Mouse (Mus musculus) neural tube, embryonic 13.5 days (tissue): ENCODE measurements around the gene Stk33. TPM values are rescaled to one million over a fixed set of nuclear protein-coding genes. Genes with fewer than 3 reads are reported as not detected.
A peak's percentile ranks its signal among the peaks of the same experiment; 100 is the strongest.

Experiments used
- ATAC-seq: fragments of 200-750 bp; cut with Nextera tagmentation; 2 replicates; pipeline ENCODE4 v1.8.0; 2017; ENCODE audit warnings: low read depth, mild to moderate bottlenecking, moderate TSS enrichment, moderate library complexity
- H3K27ac ChIP-seq: fragments of 300-500 bp; sonication (generic); replicated peaks from 2 replicates; pipeline ENCODE4 v1.5.1; 2015; ENCODE audit warnings: moderate library complexity, mild to moderate bottlenecking, inconsistent platforms
- H3K27me3 ChIP-seq: fragments of 300-500 bp; sonication (generic); 2 replicates; pipeline ENCODE4 v1.6.1; 2015; ENCODE audit warnings: mild to moderate bottlenecking, inconsistent platforms
- H3K36me3 ChIP-seq: fragments of 300-500 bp; sonication (generic); 2 replicates; pipeline ENCODE4 v1.6.1; 2015; ENCODE audit warnings: mild to moderate bottlenecking, inconsistent platforms
- H3K4me1 ChIP-seq: fragments of 300-500 bp; sonication (generic); replicated peaks from 2 replicates; pipeline ENCODE4 v1.6.1; 2015; ENCODE audit warnings: inconsistent platforms
- H3K4me2 ChIP-seq: fragments of 300-500 bp; sonication (generic); 2 replicates; pipeline ENCODE4 v1.6.1; 2015; ENCODE audit warnings: inconsistent platforms, mild to moderate bottlenecking, moderate library complexity
- H3K4me3 ChIP-seq: fragments of 300-500 bp; sonication (generic); 2 replicates; pipeline ENCODE4 v1.5.1; 2015; ENCODE audit warnings: mild to moderate bottlenecking, inconsistent platforms
- H3K9ac ChIP-seq: fragments of 300-500 bp; sonication (generic); 2 replicates; pipeline ENCODE4 v1.6.1; 2015; ENCODE audit warnings: moderate library complexity, mild to moderate bottlenecking, inconsistent platforms
- H3K9me3 ChIP-seq: fragments of 300-500 bp; sonication (generic); 2 replicates; pipeline ENCODE4 v1.6.1; 2016; ENCODE audit warnings: inconsistent platforms
- WGBS: fragments of 180-500 bp; shearing (Covaris S2); methylation state at CpG from one replicate; pipeline ENCODE4 v1.1.7; 2015; 5-methylcytosine and 5-hydroxymethylcytosine counted together
- polyA plus RNA-seq: library from polyadenylated mRNA; unstranded; fragments of >200 nt; fragmentation: Nextera tagmentation; extraction: Ambion mirVana; gene quantifications from 2 replicates; pipeline ENCODE4 v1.2.1, GENCODE M21; 2015

Stk33 gene
- polyA plus RNA-seq, 1 experiment from 2014 or later, result 4.2 TPM

- Histone ChIP-seq H3K9ac (no peak overlapping the region), H3K27me3 (no peaks in the 10 kb centered on the region), H3K27ac (no peak overlapping the region), H3K4me1 (0 out of 2 replicates have a peak, but pooled peaks cover 1% of the 10 kb centered on the region), H3K9me3 (no peaks in the 10 kb centered on the region), H3K4me2 (no peak overlapping the region), H3K4me3 (no peak overlapping the region), H3K36me3 (no peaks in the 10 kb centered on the region)
- 89% methylated on average over 8 of the region's 8 CpGs for WGBS
- no peak for ATAC-seq
Measured at GRCm38 (mm10) chr7:109331722-109332121, 107.2 kb downstream of the Stk33 start.

- Histone ChIP-seq H3K9ac (no peak overlapping the region), H3K4me2 (no peak overlapping the region), H3K4me1 (peaks cover 8% of the 10 kb centered on the region; the same call in 1 of the 2 replicates), H3K27ac (no peak overlapping the region), H3K27me3 (no peaks in the 10 kb centered on the region), H3K4me3 (no peak overlapping the region), H3K36me3 (no peaks in the 10 kb centered on the region), H3K9me3 (no peaks in the 10 kb centered on the region)
- WGBS, result 79% methylated on average over 3 of the region's 3 CpGs
- ATAC-seq, result no peak
Measured at GRCm38 (mm10) chr7:109328772-109329171, 110.1 kb downstream of the Stk33 start.

GRCm38 (mm10) chr7:109326813-109327212, 112.1 kb downstream of the Stk33 start:
- H3K36me3 ChIP-seq, result no peaks in the 10 kb centered on the region
- H3K4me1 ChIP-seq, result peaks cover 8% of the 10 kb centered on the region; the same call in 1 of the 2 replicates
- H3K27me3 ChIP-seq, result no peaks in the 10 kb centered on the region
- no peak overlapping the region for H3K4me3 ChIP-seq
- ATAC-seq, result peak; percentile 27; the same call in 1 of the 2 replicates
- H3K4me2 ChIP-seq, result no peak overlapping the region
- no peaks in the 10 kb centered on the region for H3K9me3 ChIP-seq
- H3K9ac ChIP-seq, result no peak overlapping the region
- 45% methylated on average over 4 of the region's 4 CpGs for WGBS
- H3K27ac ChIP-seq, result no peak overlapping the region

GRCm38 (mm10) chr7:109325731-109326130, 113.2 kb downstream of the Stk33 start:
- no peak overlapping the region for H3K27ac ChIP-seq
- no peak overlapping the region for H3K4me3 ChIP-seq
- H3K4me1 ChIP-seq, result peaks cover 8% of the 10 kb centered on the region; the same call in 1 of the 2 replicates
- ATAC-seq, result no peak
- H3K4me2 ChIP-seq, result no peak overlapping the region
- H3K9me3 ChIP-seq, result no peaks in the 10 kb centered on the region
- no peak overlapping the region for H3K9ac ChIP-seq
- H3K27me3 ChIP-seq, result no peaks in the 10 kb centered on the region
- WGBS, result 50% methylated on average over 3 of the region's 3 CpGs
- H3K36me3 ChIP-seq, result no peaks in the 10 kb centered on the region

- Histone ChIP-seq H3K36me3 (no peaks in the 10 kb centered on the region), H3K27me3 (no peaks in the 10 kb centered on the region), H3K4me2 (no peak overlapping the region), H3K27ac (no peak overlapping the region; the same call in 1 of the 2 replicates), H3K9me3 (no peaks in the 10 kb centered on the region), H3K9ac (no peak overlapping the region), H3K4me3 (no peak overlapping the region), H3K4me1 (peaks cover 8% of the 10 kb centered on the region; the same call in 1 of the 2 replicates)
- WGBS, result 74% methylated on average over 9 of the region's 9 CpGs
- ATAC-seq, result no peak
Measured at GRCm38 (mm10) chr7:109325169-109325568, 113.7 kb downstream of the Stk33 start.

GRCm38 (mm10) chr7:109309506-109309905, 129.4 kb downstream of the Stk33 start:
- no peaks in the 10 kb centered on the region for H3K27me3 ChIP-seq
- H3K27ac ChIP-seq, result no peak overlapping the region
- no peak overlapping the region for H3K9ac ChIP-seq
- H3K4me2 ChIP-seq, result no peak overlapping the region
- no peaks in the 10 kb centered on the region for H3K36me3 ChIP-seq
- 89% methylated on average over 2 of the region's 2 CpGs for WGBS
- no peak overlapping the region for H3K4me3 ChIP-seq
- no peak for ATAC-seq
- H3K4me1 ChIP-seq, result no peaks in the 10 kb centered on the region
- no peaks in the 10 kb centered on the region for H3K9me3 ChIP-seq

GRCm38 (mm10) chr7:109295807-109296206, 143.1 kb downstream of the Stk33 start:
- Histone ChIP-seq H3K9me3 (no peaks in the 10 kb centered on the region), H3K27me3 (no peaks in the 10 kb centered on the region), H3K36me3 (no peaks in the 10 kb centered on the region), H3K4me1 (no peaks in the 10 kb centered on the region), H3K27ac (no peak overlapping the region), H3K4me3 (no peak overlapping the region), H3K4me2 (no peak overlapping the region), H3K9ac (no peak overlapping the region)
- ATAC-seq, result no peak
- WGBS, result 91% methylated on average over 3 of the region's 3 CpGs

GRCm38 (mm10) chr7:109295351-109295750, 143.5 kb downstream of the Stk33 start:
- Histone ChIP-seq H3K4me2 (no peak overlapping the region), H3K4me3 (no peak overlapping the region), H3K27ac (no peak overlapping the region), H3K36me3 (no peaks in the 10 kb centered on the region), H3K27me3 (no peaks in the 10 kb centered on the region), H3K9me3 (no peaks in the 10 kb centered on the region), H3K4me1 (no peaks in the 10 kb centered on the region), H3K9ac (no peak overlapping the region)
- ATAC-seq, result no peak
- WGBS, result 83% methylated on average over 5 of the region's 5 CpGs

- Histone ChIP-seq H3K4me3 (no peak overlapping the region), H3K27me3 (no peaks in the 10 kb centered on the region), H3K4me2 (no peak overlapping the region), H3K4me1 (no peaks in the 10 kb centered on the region), H3K9me3 (no peaks in the 10 kb centered on the region), H3K9ac (no peak overlapping the region), H3K27ac (no peak overlapping the region), H3K36me3 (no peaks in the 10 kb centered on the region)
- ATAC-seq, result no peak
- 33% methylated on average over 2 of the region's 2 CpGs for WGBS
Measured at GRCm38 (mm10) chr7:109290501-109290900, 148.4 kb downstream of the Stk33 start.

- no peak overlapping the region for H3K27ac ChIP-seq
- H3K9me3 ChIP-seq, result no peaks in the 10 kb centered on the region
- H3K4me2 ChIP-seq, result no peak overlapping the region
- WGBS, result 50% methylated on average over 6 of the region's 6 CpGs
- no peaks in the 10 kb centered on the region for H3K4me1 ChIP-seq
- H3K4me3 ChIP-seq, result no peak overlapping the region
- H3K36me3 ChIP-seq, result no peaks in the 10 kb centered on the region
- H3K27me3 ChIP-seq, result no peaks in the 10 kb centered on the region
- H3K9ac ChIP-seq, result no peak overlapping the region
- no peak for ATAC-seq
Measured at GRCm38 (mm10) chr7:109289106-109289505, 149.8 kb downstream of the Stk33 start.

- 89% methylated on average over 4 of the region's 4 CpGs for WGBS
- Histone ChIP-seq H3K9me3 (no peaks in the 10 kb centered on the region), H3K36me3 (no peaks in the 10 kb centered on the region), H3K4me1 (peaks cover 8% of the 10 kb centered on the region), H3K27me3 (no peaks in the 10 kb centered on the region; the same call in 1 of the 2 replicates), H3K9ac (no peak overlapping the region), H3K27ac (no peak overlapping the region), H3K4me3 (no peak overlapping the region), H3K4me2 (no peak overlapping the region)
- ATAC-seq, result no peak
Measured at GRCm38 (mm10) chr7:109282106-109282505, 156.8 kb downstream of the Stk33 start.

- H3K27me3 ChIP-seq, result no peaks in the 10 kb centered on the region; the same call in 1 of the 2 replicates
- no peak overlapping the region for H3K4me3 ChIP-seq
- no peak for ATAC-seq
- no peaks in the 10 kb centered on the region for H3K9me3 ChIP-seq
- no peaks in the 10 kb centered on the region for H3K36me3 ChIP-seq
- no peak overlapping the region for H3K27ac ChIP-seq
- H3K9ac ChIP-seq, result no peak overlapping the region
- H3K4me1 ChIP-seq, result peaks cover 15% of the 10 kb centered on the region
- 62% methylated on average over 3 of the region's 3 CpGs for WGBS
- no peak overlapping the region for H3K4me2 ChIP-seq
Measured at GRCm38 (mm10) chr7:109276622-109277021, 162.3 kb downstream of the Stk33 start.

GRCm38 (mm10) chr7:109275901-109276300, 163.0 kb downstream of the Stk33 start:
- Histone ChIP-seq H3K9me3 (no peaks in the 10 kb centered on the region), H3K27me3 (no peaks in the 10 kb centered on the region; the same call in 1 of the 2 replicates), H3K9ac (no peak overlapping the region), H3K4me2 (no peak overlapping the region), H3K4me3 (no peak overlapping the region), H3K4me1 (peaks cover 15% of the 10 kb centered on the region), H3K36me3 (no peaks in the 10 kb centered on the region), H3K27ac (no peak overlapping the region)
- no peak for ATAC-seq
- WGBS, result 82% methylated on average over 4 of the region's 4 CpGs
